Mouse (Mus musculus): ENCODE measurements around the gene Mex3a.
A peak's percentile ranks its signal among the peaks of the same experiment; 100 is the strongest.

The Mex3a gene

GRCm38 (mm10) chr3:88553880-88554586 lies 21.8 kb downstream of the Mex3a start:
- DNase-seq (ENCODE audit: low read depth, low spot score), result peak; percentile 47
- H3K36me3 ChIP-seq (ENCODE audit: control insufficient read depth, insufficient read depth, low read length, poor library complexity, severe bottlenecking), result peaks cover 2% of the 10 kb centered on the region; the same call in 1 of the 2 replicates
- no peaks in the 10 kb centered on the region for H3K27me3 ChIP-seq (ENCODE audit: control insufficient read depth, insufficient read depth, low read length, poor library complexity, severe bottlenecking)

GRCm38 (mm10) chr3:88555069-88555605 lies 22.9 kb downstream of the Mex3a start:
- DNase-seq (ENCODE audit: low read depth, low spot score), result no peak
- Histone ChIP-seq H3K36me3 (ENCODE audit: control insufficient read depth, insufficient read depth, low read length, poor library complexity, severe bottlenecking) (peaks cover under 1% of the 10 kb centered on the region; the same call in 1 of the 2 replicates), H3K27me3 (ENCODE audit: control insufficient read depth, insufficient read depth, low read length, poor library complexity, severe bottlenecking) (no peaks in the 10 kb centered on the region)

GRCm38 (mm10) chr3:88555731-88556130 lies 23.5 kb downstream of the Mex3a start:
- peaks cover 2% of the 10 kb centered on the region; the same call in 1 of the 2 replicates for H3K36me3 ChIP-seq (ENCODE audit: control insufficient read depth, insufficient read depth, low read length, poor library complexity, severe bottlenecking)
- no peak for DNase-seq (ENCODE audit: low read depth, low spot score)
- no peaks in the 10 kb centered on the region for H3K27me3 ChIP-seq (ENCODE audit: control insufficient read depth, insufficient read depth, low read length, poor library complexity, severe bottlenecking)

GRCm38 (mm10) chr3:88556616-88557015 lies 24.4 kb downstream of the Mex3a start:
- DNase-seq (ENCODE audit: low read depth, low spot score), result no peak
- Histone ChIP-seq H3K36me3 (ENCODE audit: control insufficient read depth, insufficient read depth, low read length, poor library complexity, severe bottlenecking) (peaks cover 2% of the 10 kb centered on the region; the same call in 1 of the 2 replicates), H3K27me3 (ENCODE audit: control insufficient read depth, insufficient read depth, low read length, poor library complexity, severe bottlenecking) (no peaks in the 10 kb centered on the region)

GRCm38 (mm10) chr3:88559596-88559995 lies 27.4 kb downstream of the Mex3a start:
- no peak for DNase-seq (ENCODE audit: low read depth, low spot score)
- peaks cover 6% of the 10 kb centered on the region; the same call in 1 of the 2 replicates for H3K36me3 ChIP-seq (ENCODE audit: control insufficient read depth, insufficient read depth, low read length, poor library complexity, severe bottlenecking)
- H3K27me3 ChIP-seq (ENCODE audit: control insufficient read depth, insufficient read depth, low read length, poor library complexity, severe bottlenecking), result no peaks in the 10 kb centered on the region

GRCm38 (mm10) chr3:88561989-88562388 lies 29.8 kb downstream of the Mex3a start:
- H3K36me3 ChIP-seq (ENCODE audit: control insufficient read depth, insufficient read depth, low read length, poor library complexity, severe bottlenecking), result peaks cover 12% of the 10 kb centered on the region
- no peak for DNase-seq (ENCODE audit: low read depth, low spot score)
- no peaks in the 10 kb centered on the region for H3K27me3 ChIP-seq (ENCODE audit: control insufficient read depth, insufficient read depth, low read length, poor library complexity, severe bottlenecking)

GRCm38 (mm10) chr3:88563442-88563841 lies 31.2 kb downstream of the Mex3a start:
- Histone ChIP-seq H3K27me3 (ENCODE audit: control insufficient read depth, insufficient read depth, low read length, poor library complexity, severe bottlenecking) (no peaks in the 10 kb centered on the region), H3K36me3 (ENCODE audit: control insufficient read depth, insufficient read depth, low read length, poor library complexity, severe bottlenecking) (peaks cover 12% of the 10 kb centered on the region)
- no peak for DNase-seq (ENCODE audit: low read depth, low spot score)

- DNase-seq (ENCODE audit: low read depth, low spot score), result no peak
- no peaks in the 10 kb centered on the region for H3K27me3 ChIP-seq (ENCODE audit: control insufficient read depth, insufficient read depth, low read length, poor library complexity, severe bottlenecking)
- H3K36me3 ChIP-seq (ENCODE audit: control insufficient read depth, insufficient read depth, low read length, poor library complexity, severe bottlenecking), result peaks cover 12% of the 10 kb centered on the region
Measured at GRCm38 (mm10) chr3:88563966-88564365, 31.8 kb downstream of the Mex3a start.

- H3K36me3 ChIP-seq (ENCODE audit: control insufficient read depth, insufficient read depth, low read length, poor library complexity, severe bottlenecking), result peaks cover 11% of the 10 kb centered on the region
- no peak for DNase-seq (ENCODE audit: low read depth, low spot score)
- H3K27me3 ChIP-seq (ENCODE audit: control insufficient read depth, insufficient read depth, low read length, poor library complexity, severe bottlenecking), result no peaks in the 10 kb centered on the region
Measured at GRCm38 (mm10) chr3:88566116-88566515, 33.9 kb downstream of the Mex3a start.

- H3K27me3 ChIP-seq (ENCODE audit: control insufficient read depth, insufficient read depth, low read length, poor library complexity, severe bottlenecking), result no peaks in the 10 kb centered on the region
- DNase-seq (ENCODE audit: low read depth, low spot score), result no peak
- H3K36me3 ChIP-seq (ENCODE audit: control insufficient read depth, insufficient read depth, low read length, poor library complexity, severe bottlenecking), result peaks cover 11% of the 10 kb centered on the region
Measured at GRCm38 (mm10) chr3:88566536-88567061, 34.4 kb downstream of the Mex3a start.

GRCm38 (mm10) chr3:88567892-88568291 lies 35.7 kb downstream of the Mex3a start:
- no peaks in the 10 kb centered on the region for H3K27me3 ChIP-seq (ENCODE audit: control insufficient read depth, insufficient read depth, low read length, poor library complexity, severe bottlenecking)
- peaks cover 10% of the 10 kb centered on the region for H3K36me3 ChIP-seq (ENCODE audit: control insufficient read depth, insufficient read depth, low read length, poor library complexity, severe bottlenecking)
- no peak for DNase-seq (ENCODE audit: low read depth, low spot score)

GRCm38 (mm10) chr3:88568615-88569014 lies 36.4 kb downstream of the Mex3a start:
- no peak for DNase-seq (ENCODE audit: low read depth, low spot score)
- Histone ChIP-seq H3K27me3 (ENCODE audit: control insufficient read depth, insufficient read depth, low read length, poor library complexity, severe bottlenecking) (no peaks in the 10 kb centered on the region), H3K36me3 (ENCODE audit: control insufficient read depth, insufficient read depth, low read length, poor library complexity, severe bottlenecking) (peaks cover 10% of the 10 kb centered on the region)

GRCm38 (mm10) chr3:88569093-88569492 lies 36.9 kb downstream of the Mex3a start:
- no peak for DNase-seq (ENCODE audit: low read depth, low spot score)
- H3K27me3 ChIP-seq (ENCODE audit: control insufficient read depth, insufficient read depth, low read length, poor library complexity, severe bottlenecking), result no peaks in the 10 kb centered on the region
- H3K36me3 ChIP-seq (ENCODE audit: control insufficient read depth, insufficient read depth, low read length, poor library complexity, severe bottlenecking), result peaks cover 8% of the 10 kb centered on the region

GRCm38 (mm10) chr3:88569694-88570093 lies 37.5 kb downstream of the Mex3a start:
- no peaks in the 10 kb centered on the region for H3K27me3 ChIP-seq (ENCODE audit: control insufficient read depth, insufficient read depth, low read length, poor library complexity, severe bottlenecking)
- H3K36me3 ChIP-seq (ENCODE audit: control insufficient read depth, insufficient read depth, low read length, poor library complexity, severe bottlenecking), result peaks cover 7% of the 10 kb centered on the region
- DNase-seq (ENCODE audit: low read depth, low spot score), result no peak

- no peaks in the 10 kb centered on the region for H3K27me3 ChIP-seq (ENCODE audit: control insufficient read depth, insufficient read depth, low read length, poor library complexity, severe bottlenecking)
- no peak for DNase-seq (ENCODE audit: low read depth, low spot score)
- peaks cover 3% of the 10 kb centered on the region for H3K36me3 ChIP-seq (ENCODE audit: control insufficient read depth, insufficient read depth, low read length, poor library complexity, severe bottlenecking)
Measured at GRCm38 (mm10) chr3:88570341-88570740, 38.1 kb downstream of the Mex3a start.

All from splenic B cell, adult 2 months (primary cell).